Mouse (Mus musculus): ENCODE measurements around the gene Shroom3. TPM values are rescaled to one million over a fixed set of nuclear protein-coding genes. Genes with fewer than 3 reads are reported as not detected.

Gene Shroom3
- polyA plus RNA-seq, 1 experiment: 1.3 TPM

DNA sequence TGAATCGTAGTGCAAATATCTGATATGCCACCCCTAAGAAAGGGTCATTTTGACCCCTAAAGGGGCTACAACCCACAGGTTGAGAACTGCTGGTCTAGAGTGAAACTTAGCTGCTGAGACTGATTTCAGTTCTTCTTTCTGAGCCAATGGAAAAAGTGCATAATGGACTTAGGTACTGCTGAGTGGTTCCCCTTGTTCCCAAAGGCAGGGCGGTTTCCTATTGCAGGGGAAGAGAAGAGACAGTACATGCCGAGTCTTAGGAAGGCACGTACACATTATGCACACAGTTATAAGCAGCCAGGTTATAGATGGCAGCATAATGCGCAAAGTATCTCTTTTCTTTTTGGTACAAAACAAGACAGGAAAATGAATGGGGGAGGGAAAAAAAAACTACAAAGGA lies 4.9 kb downstream of the Shroom3 start:
- TF ChIP-seq CTCF (IDR thresholded peaks at IDR 0.05; ENCODE audit: control insufficient read depth, insufficient read depth, low read length): no peak
- no peak for TF ChIP-seq POLR2A (IDR thresholded peaks at IDR 0.05; ENCODE audit: borderline replicate concordance, control insufficient read depth, low read depth, low read length)
- 74% methylated on average over 5 of the region's 5 CpGs for WGBS
- H3K4me1 ChIP-seq (ENCODE audit: control insufficient read depth, insufficient read depth, low read length): no peaks in the 10 kb centered on the region
- H3K27ac ChIP-seq (ENCODE audit: control insufficient read depth, insufficient read depth, low read depth, low read length, poor library complexity): no peak overlapping the region
- H3K4me3 ChIP-seq (replicated peaks; ENCODE audit: control insufficient read depth, low read depth, low read length): no peak overlapping the region

DNA sequence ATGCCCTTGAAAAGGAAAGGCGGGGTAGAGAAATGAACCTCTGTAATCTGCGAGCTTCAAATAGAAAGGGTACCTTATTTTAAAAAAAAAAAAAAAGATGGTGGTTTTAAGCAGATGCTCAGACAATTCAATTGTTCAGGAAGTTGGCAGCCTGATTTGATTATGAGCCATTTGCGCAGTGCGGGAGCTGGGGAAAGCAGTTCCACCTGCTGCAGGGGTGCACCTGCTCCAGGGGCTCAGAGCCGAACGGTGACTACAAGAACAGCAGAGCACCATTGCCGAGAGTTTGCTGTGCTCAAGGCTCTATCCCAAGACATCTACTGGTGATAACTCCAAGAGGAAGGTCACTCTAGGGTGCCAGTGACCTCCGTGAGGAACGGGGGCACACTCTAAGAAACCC lies 5.3 kb downstream of the Shroom3 start:
- 83% methylated on average over 9 of the region's 9 CpGs for WGBS

DNA sequence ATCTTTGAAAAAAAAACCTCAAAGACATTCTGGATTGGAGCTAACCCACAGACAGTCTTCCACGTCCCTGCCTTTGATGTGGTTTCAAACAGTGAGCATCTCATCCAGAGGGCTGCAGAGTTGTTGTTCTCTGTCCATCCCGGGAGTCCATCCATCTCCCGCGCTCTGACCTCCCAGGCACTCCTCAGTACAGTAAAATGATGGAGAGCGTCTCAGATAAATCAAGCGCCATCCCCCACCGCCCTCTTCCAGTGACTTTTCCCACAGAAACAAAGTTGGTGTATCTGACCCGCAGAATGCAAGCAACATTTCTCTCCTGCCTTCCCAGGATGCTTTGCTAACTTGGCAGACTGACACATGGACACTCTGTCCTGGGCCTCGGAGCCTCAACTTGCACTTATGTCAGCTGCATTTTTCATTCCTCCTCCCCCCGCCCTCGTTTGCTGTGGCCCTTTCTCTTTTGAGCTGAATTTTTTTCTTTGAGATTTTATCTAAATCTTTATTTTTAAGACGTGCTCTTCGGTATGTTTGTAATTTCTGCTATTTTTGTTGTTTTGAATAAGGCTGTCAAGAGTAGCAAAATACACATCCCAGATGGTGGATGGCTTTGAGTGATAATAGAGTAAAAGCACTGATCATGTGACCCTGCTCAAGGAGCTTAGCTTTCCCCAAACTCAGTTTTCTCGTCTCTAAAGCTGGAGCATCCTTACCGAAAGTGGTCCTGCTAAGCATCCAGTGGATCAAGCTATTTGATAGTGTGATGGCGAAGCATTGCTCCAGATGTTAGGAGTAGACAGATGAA lies 9.2 kb downstream of the Shroom3 start:
- TF ChIP-seq POLR2A (IDR thresholded peaks at IDR 0.05; ENCODE audit: borderline replicate concordance, control insufficient read depth, low read depth, low read length) (no peak), CTCF (IDR thresholded peaks at IDR 0.05; ENCODE audit: control insufficient read depth, insufficient read depth, low read length) (no peak)
- Histone ChIP-seq H3K4me3 (replicated peaks; ENCODE audit: control insufficient read depth, low read depth, low read length) (no peak overlapping the region), H3K27ac (ENCODE audit: control insufficient read depth, insufficient read depth, low read depth, low read length, poor library complexity) (no peak overlapping the region), H3K4me1 (ENCODE audit: control insufficient read depth, insufficient read depth, low read length) (no peaks in the 10 kb centered on the region)
- 79% methylated on average over 16 of the region's 16 CpGs for WGBS

More for the DNA sequence above, 5.3 kb downstream of the Shroom3 start:
- Histone ChIP-seq H3K4me1 (ENCODE audit: control insufficient read depth, insufficient read depth, low read length) (no peaks in the 10 kb centered on the region), H3K27ac (ENCODE audit: control insufficient read depth, insufficient read depth, low read depth, low read length, poor library complexity) (no peak overlapping the region), H3K4me3 (replicated peaks; ENCODE audit: control insufficient read depth, low read depth, low read length) (no peak overlapping the region)
- TF ChIP-seq POLR2A (IDR thresholded peaks at IDR 0.05; ENCODE audit: borderline replicate concordance, control insufficient read depth, low read depth, low read length) (no peak), CTCF (IDR thresholded peaks at IDR 0.05; ENCODE audit: control insufficient read depth, insufficient read depth, low read length) (no peak)

DNA sequence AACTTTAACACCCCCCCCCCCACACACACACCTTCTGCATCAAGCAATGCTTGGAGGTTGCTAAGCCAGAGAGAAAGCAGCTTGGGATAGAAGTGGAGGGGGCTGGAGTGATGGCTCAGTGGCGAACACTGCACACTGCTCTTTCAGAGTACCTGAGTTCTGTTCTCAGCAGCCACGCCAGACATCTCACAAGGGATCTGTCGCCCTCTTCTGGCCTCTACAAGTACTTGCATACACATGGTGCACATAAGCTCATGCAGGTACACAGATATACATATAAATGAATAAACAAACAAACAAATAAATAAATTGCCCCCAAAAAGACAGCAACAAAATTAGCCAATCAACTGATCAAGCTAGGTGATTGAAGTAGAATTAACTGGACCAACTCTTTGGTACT lies 10.5 kb downstream of the Shroom3 start:
- Histone ChIP-seq H3K27ac (ENCODE audit: control insufficient read depth, insufficient read depth, low read depth, low read length, poor library complexity) (no peak overlapping the region), H3K4me1 (ENCODE audit: control insufficient read depth, insufficient read depth, low read length) (no peaks in the 10 kb centered on the region), H3K4me3 (replicated peaks; ENCODE audit: control insufficient read depth, low read depth, low read length) (no peak overlapping the region)
- TF ChIP-seq CTCF (IDR thresholded peaks at IDR 0.05; ENCODE audit: control insufficient read depth, insufficient read depth, low read length): no peak
- no peak for TF ChIP-seq POLR2A (IDR thresholded peaks at IDR 0.05; ENCODE audit: borderline replicate concordance, control insufficient read depth, low read depth, low read length)
- 70% methylated on average over 3 of the region's 3 CpGs for WGBS

DNA sequence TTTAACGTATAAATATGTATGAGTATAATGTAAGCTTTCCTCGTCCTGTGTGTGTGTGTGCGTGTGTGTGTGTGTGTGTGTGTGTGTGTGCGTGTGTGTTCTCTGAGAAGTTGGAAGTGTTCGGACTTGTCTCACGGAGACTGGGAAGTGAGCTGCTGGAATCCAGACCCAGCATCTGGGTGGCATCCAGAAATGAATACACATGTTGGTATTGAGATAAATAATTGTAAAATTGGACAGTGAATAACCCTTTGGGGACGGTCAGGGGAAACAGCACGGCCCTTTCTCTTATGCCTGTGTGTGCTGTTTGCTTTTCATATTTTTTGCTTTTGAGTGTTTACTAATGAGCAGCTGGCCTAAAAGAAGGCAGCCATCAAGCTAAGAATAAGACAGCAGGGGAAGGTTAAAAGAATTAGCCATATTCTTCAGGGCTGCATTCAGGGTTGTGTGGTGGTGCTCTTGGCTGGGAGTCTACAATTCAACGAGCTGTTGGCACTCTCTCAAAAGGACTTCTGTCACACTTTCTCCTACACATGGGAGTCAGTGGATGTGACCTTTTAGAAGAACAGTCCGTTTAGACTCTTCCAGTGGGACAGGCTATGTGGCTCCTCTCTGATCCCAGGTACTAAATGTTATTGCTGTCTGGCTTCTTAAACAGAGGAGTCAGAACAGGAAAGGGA lies 11.2 kb downstream of the Shroom3 start:
- no peak overlapping the region for H3K4me3 ChIP-seq (replicated peaks; ENCODE audit: control insufficient read depth, low read depth, low read length)
- no peak overlapping the region for H3K27ac ChIP-seq (ENCODE audit: control insufficient read depth, insufficient read depth, low read depth, low read length, poor library complexity)
- WGBS: 86% methylated on average over 10 of the region's 10 CpGs
- no peaks in the 10 kb centered on the region for H3K4me1 ChIP-seq (ENCODE audit: control insufficient read depth, insufficient read depth, low read length)
- TF ChIP-seq POLR2A (IDR thresholded peaks at IDR 0.05; ENCODE audit: borderline replicate concordance, control insufficient read depth, low read depth, low read length) (no peak), CTCF (IDR thresholded peaks at IDR 0.05; ENCODE audit: control insufficient read depth, insufficient read depth, low read length) (no peak)

DNA sequence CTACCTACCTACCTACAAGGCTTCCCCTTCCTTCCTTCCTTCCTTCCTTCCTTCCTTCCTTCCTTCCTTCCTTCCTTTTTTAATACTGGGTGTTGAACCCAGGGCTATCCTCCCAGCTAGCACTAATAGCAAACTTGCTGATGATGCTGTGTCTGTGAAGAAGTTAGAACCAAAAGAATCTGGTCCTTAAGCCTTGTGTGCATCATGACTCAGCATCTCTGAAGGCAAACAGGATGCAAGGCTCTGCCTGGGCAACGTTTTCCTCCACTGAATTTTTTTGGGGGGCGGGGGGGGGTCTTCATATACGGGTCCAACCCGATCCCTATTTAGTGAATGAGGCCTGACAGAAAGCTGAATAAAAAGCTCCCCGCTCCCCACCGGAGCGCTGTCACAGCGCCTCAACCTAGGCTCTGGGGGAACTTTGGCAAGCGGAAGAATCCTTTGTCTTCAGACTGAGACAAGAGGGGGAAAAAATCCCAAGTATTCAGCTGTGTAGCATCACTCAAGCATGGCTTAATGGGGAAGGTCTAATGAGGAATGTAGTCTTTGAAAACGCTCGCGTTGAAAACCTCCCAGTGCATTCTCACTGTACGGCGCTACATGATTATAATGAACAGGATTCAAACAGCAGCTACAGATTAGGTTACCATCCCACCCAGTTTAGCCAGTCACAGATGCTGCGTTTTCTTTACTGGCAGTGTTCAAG lies 15.0 kb downstream of the Shroom3 start:
- no peaks in the 10 kb centered on the region; the same call in 1 of the 2 replicates for H3K4me1 ChIP-seq (ENCODE audit: control insufficient read depth, insufficient read depth, low read length)
- TF ChIP-seq POLR2A (IDR thresholded peaks at IDR 0.05; ENCODE audit: borderline replicate concordance, control insufficient read depth, low read depth, low read length) (no peak), CTCF (IDR thresholded peaks at IDR 0.05; ENCODE audit: control insufficient read depth, insufficient read depth, low read length) (no peak)
- no peak overlapping the region for H3K4me3 ChIP-seq (replicated peaks; ENCODE audit: control insufficient read depth, low read depth, low read length)
- 21% methylated on average over 15 of the region's 15 CpGs for WGBS
- no peak overlapping the region for H3K27ac ChIP-seq (ENCODE audit: control insufficient read depth, insufficient read depth, low read depth, low read length, poor library complexity)

DNA sequence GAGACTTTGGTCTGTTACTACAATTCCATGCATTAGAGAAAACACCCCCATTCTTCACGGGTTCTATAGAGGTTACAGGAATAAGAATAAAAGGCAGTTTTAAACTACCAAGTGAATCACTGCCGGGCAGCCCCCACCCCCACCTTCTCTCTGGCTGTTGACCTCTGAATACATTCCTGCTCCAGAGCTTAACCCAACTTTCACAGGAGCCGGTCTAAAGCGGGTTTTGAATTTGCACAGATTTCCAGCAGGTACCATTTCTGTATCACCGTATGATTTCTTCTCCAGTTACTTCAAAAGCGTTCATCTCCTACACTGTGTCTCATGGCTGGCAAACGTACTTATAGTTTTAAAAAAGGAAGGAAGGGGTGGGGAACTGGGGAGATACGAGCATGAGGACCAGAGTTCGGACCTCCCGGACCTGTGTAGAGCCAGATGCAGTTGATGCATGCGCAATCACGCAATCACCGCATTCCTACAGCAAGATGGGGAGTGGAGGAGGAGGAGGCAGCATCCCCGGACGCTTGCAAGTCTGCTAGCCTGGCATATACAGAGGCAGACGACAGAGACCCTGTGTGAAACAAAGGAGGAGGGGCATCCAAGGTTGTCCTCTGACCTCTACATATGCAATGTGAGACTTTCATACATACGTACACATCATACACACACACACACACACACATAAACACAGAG lies 15.7 kb downstream of the Shroom3 start:
- TF ChIP-seq POLR2A (IDR thresholded peaks at IDR 0.05; ENCODE audit: borderline replicate concordance, control insufficient read depth, low read depth, low read length) (no peak), CTCF (IDR thresholded peaks at IDR 0.05; ENCODE audit: control insufficient read depth, insufficient read depth, low read length) (no peak)
- Histone ChIP-seq H3K4me3 (replicated peaks; ENCODE audit: control insufficient read depth, low read depth, low read length) (no peak overlapping the region), H3K4me1 (ENCODE audit: control insufficient read depth, insufficient read depth, low read length) (no peaks in the 10 kb centered on the region; the same call in 1 of the 2 replicates), H3K27ac (ENCODE audit: control insufficient read depth, insufficient read depth, low read depth, low read length, poor library complexity) (no peak overlapping the region)
- WGBS: 35% methylated on average over 17 of the region's 17 CpGs

Measured in bone marrow, adult 2 months (tissue).